Mouse (Mus musculus) erythroid progenitor cell, adult 5-6 weeks (primary cell): ENCODE data around the gene Sh3bp2. TPM values are rescaled to one million over a fixed set of nuclear protein-coding genes. Genes with fewer than 3 reads are reported as not detected.

Source experiments
- ATAC-seq: replicated peaks from 2 replicates; pipeline ENCODE4 v1.8.0; 2016; ENCODE audit warnings: moderate number of reproducible peaks, mild to moderate bottlenecking, moderate TSS enrichment, inconsistent platforms; ENCODE audit not compliant: poor library complexity, low FRiP score, severe bottlenecking
- total RNA-seq, 2 experiments: library from RNA; stranded (forward) in 1 of 2; stranded (reverse) in 1 of 2; fragments of 150-400 nt in 1 of 2; fragments of 186-747, 209-891 nt in 1 of 2; gene quantifications; 2 replicates each; pipeline versions ENCODE4 v1.2.3 to v1.2.4; 2015 to 2017; ENCODE audit warnings: low replicate concordance in 2 of 2

Sh3bp2 gene
- total RNA-seq, 2 experiments from 2014 or later: 1.7 to 6.0 TPM

- ATAC-seq: no peak
These were observed 67.6 kb downstream of the Sh3bp2 start for GRCm38 (mm10) chr5:34593202-34593727.

GRCm38 (mm10) chr5:34604576-34604975 lies 78.9 kb downstream of the Sh3bp2 start:
- no peak for ATAC-seq

- no peak for ATAC-seq
These were observed 81.7 kb downstream of the Sh3bp2 start for GRCm38 (mm10) chr5:34607100-34607880.

- no peak for ATAC-seq
These were observed 82.6 kb downstream of the Sh3bp2 start for GRCm38 (mm10) chr5:34608226-34608625.

GRCm38 (mm10) chr5:34609966-34610365 lies 84.3 kb downstream of the Sh3bp2 start:
- no peak for ATAC-seq

Other genes with a start within 250 kb of the Sh3bp2 start
- not detected in 2 replicates for gene Zfyve28, start 237.4 kb upstream of the Sh3bp2 start, total RNA-seq (2015; ENCODE audit: low replicate concordance)
- 0.30 TPM in 1 of 2 replicates, not detected in the other for gene Zfyve28, start 237.4 kb upstream of the Sh3bp2 start, total RNA-seq (2017; ENCODE audit: low replicate concordance)
- not detected in 2 replicates for gene Cfap99, start 237.2 kb upstream of the Sh3bp2 start, total RNA-seq (2015; ENCODE audit: low replicate concordance)
- gene Cfap99, start 237.2 kb upstream of the Sh3bp2 start, total RNA-seq (2017; ENCODE audit: low replicate concordance): not detected in 2 replicates
- gene Rnf4, start 189.5 kb upstream of the Sh3bp2 start, total RNA-seq (2015; ENCODE audit: low replicate concordance): 105 and 141 TPM in 2 replicates
- 134 and 143 TPM in 2 replicates for gene Rnf4, start 189.5 kb upstream of the Sh3bp2 start, total RNA-seq (2017; ENCODE audit: low replicate concordance)
- gene Fam193a, start 155.9 kb upstream of the Sh3bp2 start, total RNA-seq (2015; ENCODE audit: low replicate concordance): 59.1 and 67.1 TPM in 2 replicates
- 48.8 and 89.6 TPM in 2 replicates for gene Fam193a, start 155.9 kb upstream of the Sh3bp2 start, total RNA-seq (2017; ENCODE audit: low replicate concordance)
- gene Tnip2, start 11.8 kb upstream of the Sh3bp2 start, total RNA-seq (2015; ENCODE audit: low replicate concordance): 3.2 TPM in 1 of 2 replicates, not detected in the other
- 0.23 and 7.4 TPM in 2 replicates for gene Tnip2, start 11.8 kb upstream of the Sh3bp2 start, total RNA-seq (2017; ENCODE audit: low replicate concordance)
- 547 and 570 TPM in 2 replicates for gene Add1, start 47.8 kb downstream of the Sh3bp2 start, total RNA-seq (2015; ENCODE audit: low replicate concordance)
- gene Add1, start 47.8 kb downstream of the Sh3bp2 start, total RNA-seq (2017; ENCODE audit: low replicate concordance): 969 and 1,003 TPM in 2 replicates
- gene Mfsd10, start 111.4 kb downstream of the Sh3bp2 start, total RNA-seq (2015; ENCODE audit: low replicate concordance): 24.9 and 32.7 TPM in 2 replicates
- gene Mfsd10, start 111.4 kb downstream of the Sh3bp2 start, total RNA-seq (2017; ENCODE audit: low replicate concordance): 11.7 and 13.5 TPM in 2 replicates
- 5.9 and 15.5 TPM in 2 replicates for gene Nop14, start 134.3 kb downstream of the Sh3bp2 start, total RNA-seq (2015; ENCODE audit: low replicate concordance)
- gene Nop14, start 134.3 kb downstream of the Sh3bp2 start, total RNA-seq (2017; ENCODE audit: low replicate concordance): 7.2 and 12.1 TPM in 2 replicates
- gene Grk4, start 134.5 kb downstream of the Sh3bp2 start, total RNA-seq (2015; ENCODE audit: low replicate concordance): 1.7 TPM in 1 of 2 replicates, not detected in the other
- gene Grk4, start 134.5 kb downstream of the Sh3bp2 start, total RNA-seq (2017; ENCODE audit: low replicate concordance): 0.26 TPM in 1 of 2 replicates, not detected in the other
- gene Htt, start 235.9 kb downstream of the Sh3bp2 start, total RNA-seq (2015; ENCODE audit: low replicate concordance): 31.7 and 38.6 TPM in 2 replicates
- gene Htt, start 235.9 kb downstream of the Sh3bp2 start, total RNA-seq (2017; ENCODE audit: low replicate concordance): 31.8 and 47.7 TPM in 2 replicates